Mouse (Mus musculus): Measurements from ENCODE around the gene Asic1. TPM values are rescaled to one million over a fixed set of nuclear protein-coding genes. Genes with fewer than 3 reads are reported as not detected.
A peak's percentile ranks its signal among the peaks of the same experiment; 100 is the strongest.

The Asic1 gene
- total RNA-seq, 2 experiments from 2014 or later = 33.9 to 37.3 TPM

GRCm38 (mm10) chr15:99651163-99651872, 18.9 kb upstream of the Asic1 start, which contains the start of gene Racgap1:
Gene Racgap1, minus strand, starts transcription at chr15:99651656.
- no peak for TF ChIP-seq CTCF (conservative IDR thresholded peaks at IDR 0.05)
- peak; percentile 95 to 96 for DNase-seq (ENCODE audit: low spot score in 2 of 2)
- peak within 1 kb of the TSS; percentile 49; the same call in 1 of the 2 replicates for H3K27ac ChIP-seq
- H3K4me3 ChIP-seq = peak within 1 kb of the TSS; percentile 64

- peak overlapping the region; percentile 64 for H3K4me3 ChIP-seq
- peak overlapping the region; percentile 49; the same call in 1 of the 2 replicates for H3K27ac ChIP-seq
- no peak for TF ChIP-seq CTCF (conservative IDR thresholded peaks at IDR 0.05)
- DNase-seq (ENCODE audit: low spot score in 2 of 2) = no peak
Observed at GRCm38 (mm10) chr15:99651984-99652872, 17.9 kb upstream of the Asic1 start.

- H3K27ac ChIP-seq = no peak overlapping the region
- no peak for DNase-seq (ENCODE audit: low spot score in 2 of 2)
- no peak overlapping the region for H3K4me3 ChIP-seq
- peak; percentile 44 for TF ChIP-seq CTCF (conservative IDR thresholded peaks at IDR 0.05)
Observed at GRCm38 (mm10) chr15:99653291-99653690, 16.9 kb upstream of the Asic1 start.

- DNase-seq (ENCODE audit: low spot score in 2 of 2) = no peak
- Histone ChIP-seq H3K27ac (no peak overlapping the region), H3K4me3 (no peak overlapping the region)
- TF ChIP-seq CTCF (conservative IDR thresholded peaks at IDR 0.05) = no peak
Observed at GRCm38 (mm10) chr15:99653876-99654275, 16.3 kb upstream of the Asic1 start.

- Histone ChIP-seq H3K4me3 (no peak overlapping the region), H3K27ac (no peak overlapping the region)
- no peak for DNase-seq (ENCODE audit: low spot score in 2 of 2)
- TF ChIP-seq CTCF (conservative IDR thresholded peaks at IDR 0.05) = no peak
Observed at GRCm38 (mm10) chr15:99655956-99656355, 14.2 kb upstream of the Asic1 start.

- DNase-seq (ENCODE audit: low spot score in 2 of 2) = no peak
- Histone ChIP-seq H3K27ac (no peak overlapping the region), H3K4me3 (no peak overlapping the region)
- no peak for TF ChIP-seq CTCF (conservative IDR thresholded peaks at IDR 0.05)
Observed at GRCm38 (mm10) chr15:99658437-99658836, 11.7 kb upstream of the Asic1 start.

- no peak overlapping the region for H3K4me3 ChIP-seq
- TF ChIP-seq CTCF (conservative IDR thresholded peaks at IDR 0.05) = no peak
- no peak for DNase-seq (ENCODE audit: low spot score in 2 of 2)
- H3K27ac ChIP-seq = no peak overlapping the region
Observed at GRCm38 (mm10) chr15:99661121-99661830, 8.9 kb upstream of the Asic1 start.

- H3K27ac ChIP-seq = no peak overlapping the region
- TF ChIP-seq CTCF (conservative IDR thresholded peaks at IDR 0.05) = no peak
- no peak for DNase-seq (ENCODE audit: low spot score in 2 of 2)
- no peak overlapping the region for H3K4me3 ChIP-seq
Observed at GRCm38 (mm10) chr15:99662371-99662770, 7.8 kb upstream of the Asic1 start.

GRCm38 (mm10) chr15:99663964-99664599, 6.1 kb upstream of the Asic1 start:
- peak; percentile 50 to 64 for DNase-seq (ENCODE audit: low spot score in 2 of 2)
- peak overlapping the region; percentile 54 for H3K4me3 ChIP-seq
- TF ChIP-seq CTCF (conservative IDR thresholded peaks at IDR 0.05) = no peak
- peak overlapping the region; percentile 44; the same call in 1 of the 2 replicates for H3K27ac ChIP-seq

- no peak for TF ChIP-seq CTCF (conservative IDR thresholded peaks at IDR 0.05)
- peak; percentile 72 to 80 for DNase-seq (ENCODE audit: low spot score in 2 of 2)
- peak overlapping the region; percentile 54 for H3K4me3 ChIP-seq
- peak overlapping the region; percentile 44; the same call in 1 of the 2 replicates for H3K27ac ChIP-seq
Observed at GRCm38 (mm10) chr15:99664600-99665451, 5.3 kb upstream of the Asic1 start.

GRCm38 (mm10) chr15:99667544-99667943, 2.6 kb upstream of the Asic1 start:
- no peak for DNase-seq (ENCODE audit: low spot score in 2 of 2)
- Histone ChIP-seq H3K4me3 (no peak overlapping the region), H3K27ac (no peak overlapping the region)
- TF ChIP-seq CTCF (conservative IDR thresholded peaks at IDR 0.05) = peak; percentile 37

All from layer of hippocampus, adult 2 months (tissue).